ENCODE assay signal across 16 mouse cellular contexts in genomic region chr17:86039741-86040140, GRCm38 (mm10).
A peak's percentile ranks its signal among the peaks of the same experiment; 100 is the strongest.
DNase-seq lines count a peak whose midpoint lies in the region; ATAC-seq and TF ChIP-seq lines count a peak whose summit lies in the region.
"Had no signal": no experiment of that assay in that cellular context is flagged by ENCODE, and none has a peak within 500 bp of the region (broad histone marks: within the 10 kb centered on the region; RNA-seq: fewer than 3 reads in every experiment).

No protein-coding gene starts in this region.

- H3K4me3 ChIP-seq in limb, embryonic 12.5 days (replicated peaks), result no peak overlapping the region
- H3K4me3 ChIP-seq in limb, embryonic 10.5 days, result no peak overlapping the region
- no peak overlapping the region for H3K4me3 ChIP-seq in embryonic facial prominence, embryonic 10.5 days
- H3K4me3 ChIP-seq in embryonic facial prominence, embryonic 13.5 days, result no peak overlapping the region
- H3K4me3 ChIP-seq in limb, embryonic 14.5 days (replicated peaks; ENCODE audit: low read length), result no peak overlapping the region
- H3K4me3 ChIP-seq in intestine, embryonic 15.5 days (replicated peaks), result no peak overlapping the region
- H3K4me3 ChIP-seq: forebrain, embryonic 13.5 days had no signal

- no peak overlapping the region for H3K9ac ChIP-seq in limb, embryonic 12.5 days (replicated peaks)
- H3K9ac ChIP-seq in embryonic facial prominence, embryonic 13.5 days, result no peak overlapping the region
- H3K9ac ChIP-seq in limb, embryonic 14.5 days (ENCODE audit: low read depth, low read length, severe bottlenecking), result no peak overlapping the region
- no peak overlapping the region for H3K9ac ChIP-seq in intestine, embryonic 15.5 days
- H3K9ac ChIP-seq: forebrain, embryonic 13.5 days; forebrain, postnatal 0 days; hindbrain, embryonic 14.5 days had no signal

- 59% methylated on average over 3 of the region's 3 CpGs for WGBS in limb, embryonic 12.5 days
- 86% methylated on average over 3 of the region's 3 CpGs for WGBS in limb, embryonic 10.5 days
- 91% methylated on average over 3 of the region's 3 CpGs for WGBS in embryonic facial prominence, embryonic 10.5 days
- WGBS in embryonic facial prominence, embryonic 13.5 days, result 68% methylated on average over 3 of the region's 3 CpGs
- WGBS in limb, embryonic 14.5 days, result 36% methylated on average over 3 of the region's 3 CpGs
- 92% methylated on average over 3 of the region's 3 CpGs for WGBS in intestine, embryonic 15.5 days

- no peak for ATAC-seq in limb, embryonic 12.5 days (ENCODE audit: insufficient number of reproducible peaks, insufficient read depth, low FRiP score, low TSS enrichment, low read depth)
- ATAC-seq in embryonic facial prominence, embryonic 13.5 days (ENCODE audit: insufficient number of reproducible peaks, insufficient read depth, low FRiP score, low TSS enrichment, low read depth), result no peak
- no peak for ATAC-seq in limb, embryonic 14.5 days (ENCODE audit: low FRiP score, low read depth)
- no peak for ATAC-seq in intestine, embryonic 15.5 days
- ATAC-seq: forebrain, embryonic 13.5 days; forebrain, postnatal 0 days; intestine, embryonic 16.5 days had no signal

- no peak overlapping the region for H3K4me2 ChIP-seq in limb, embryonic 12.5 days
- no peak overlapping the region for H3K4me2 ChIP-seq in embryonic facial prominence, embryonic 13.5 days
- H3K4me2 ChIP-seq in limb, embryonic 14.5 days (replicated peaks; ENCODE audit: low read depth, low read length, severe bottlenecking), result no peak overlapping the region
- no peak overlapping the region for H3K4me2 ChIP-seq in intestine, embryonic 15.5 days (replicated peaks)
- H3K4me2 ChIP-seq: forebrain, embryonic 13.5 days; hindbrain, embryonic 14.5 days had no signal

- no peaks in the 10 kb centered on the region for H3K9me3 ChIP-seq in limb, embryonic 12.5 days
- no peaks in the 10 kb centered on the region for H3K9me3 ChIP-seq in limb, embryonic 10.5 days (replicated peaks)
- H3K9me3 ChIP-seq in embryonic facial prominence, embryonic 10.5 days, result no peaks in the 10 kb centered on the region
- no peaks in the 10 kb centered on the region for H3K9me3 ChIP-seq in embryonic facial prominence, embryonic 13.5 days
- H3K9me3 ChIP-seq in limb, embryonic 14.5 days (ENCODE audit: control insufficient read depth, low read length), result no peaks in the 10 kb centered on the region
- no peaks in the 10 kb centered on the region for H3K9me3 ChIP-seq in intestine, embryonic 15.5 days
- H3K9me3 ChIP-seq: forebrain, embryonic 13.5 days had no signal

- peaks cover 55% of the 10 kb centered on the region for H3K4me1 ChIP-seq in limb, embryonic 12.5 days (replicated peaks)
- H3K4me1 ChIP-seq in limb, embryonic 10.5 days, result peaks cover 49% of the 10 kb centered on the region
- H3K4me1 ChIP-seq in embryonic facial prominence, embryonic 10.5 days, result peaks cover 38% of the 10 kb centered on the region
- H3K4me1 ChIP-seq in embryonic facial prominence, embryonic 13.5 days, result peaks cover 48% of the 10 kb centered on the region
- peaks cover 32% of the 10 kb centered on the region for H3K4me1 ChIP-seq in limb, embryonic 14.5 days (ENCODE audit: control insufficient read depth, insufficient read depth, low read length)
- 0 out of 2 replicates have a peak, but pooled peaks cover 5% of the 10 kb centered on the region for H3K4me1 ChIP-seq in intestine, embryonic 15.5 days (replicated peaks)

- H3K27ac ChIP-seq in limb, embryonic 12.5 days, result peak overlapping the region; percentile 76; the same call in 1 of the 2 replicates
- H3K27ac ChIP-seq in limb, embryonic 10.5 days, result no peak overlapping the region
- 0 out of 2 replicates have a peak overlapping the region, but pooled peaks have one; percentile 35 for H3K27ac ChIP-seq in embryonic facial prominence, embryonic 10.5 days (replicated peaks)
- peak overlapping the region; percentile 71 for H3K27ac ChIP-seq in embryonic facial prominence, embryonic 13.5 days
- no peak overlapping the region for H3K27ac ChIP-seq in limb, embryonic 14.5 days (replicated peaks; ENCODE audit: low read depth, low read length)
- no peak overlapping the region for H3K27ac ChIP-seq in intestine, embryonic 15.5 days
- H3K27ac ChIP-seq: forebrain, embryonic 13.5 days; hindbrain, embryonic 14.5 days had no signal

- TF ChIP-seq POLR2A in limb, embryonic 14.5 days (IDR thresholded peaks at IDR 0.05; ENCODE audit: borderline replicate concordance, extremely low read depth, insufficient read depth, insufficient read length), result no peak

- DNase-seq in limb, embryonic 10.5 days (ENCODE audit: low spot score), result no peak
- no peak for DNase-seq in embryonic facial prominence, embryonic 10.5 days (ENCODE audit: low spot score)
- peak; percentile 38 for DNase-seq in limb, embryonic 14.5 days (ENCODE audit: low spot score)
- DNase-seq in neural tube, embryonic 10.5 days (ENCODE audit: extremely low spot score, low spot score), result no peak
- DNase-seq: adrenal gland, postnatal 10 days; cerebellum, postnatal 36 days; forebrain, postnatal 0 days; gastrocnemius, postnatal 14 days; heart, postnatal 10 days; heart, postnatal 4 days had no signal

- no peaks in the 10 kb centered on the region for H3K36me3 ChIP-seq in limb, embryonic 12.5 days
- no peaks in the 10 kb centered on the region for H3K36me3 ChIP-seq in limb, embryonic 10.5 days
- H3K36me3 ChIP-seq in embryonic facial prominence, embryonic 10.5 days (replicated peaks), result no peaks in the 10 kb centered on the region
- H3K36me3 ChIP-seq in embryonic facial prominence, embryonic 13.5 days, result no peaks in the 10 kb centered on the region
- H3K36me3 ChIP-seq in limb, embryonic 14.5 days (ENCODE audit: control insufficient read depth, insufficient read depth, low read length), result no peaks in the 10 kb centered on the region
- no peaks in the 10 kb centered on the region for H3K36me3 ChIP-seq in intestine, embryonic 15.5 days

- H3K27me3 ChIP-seq in limb, embryonic 12.5 days, result no peaks in the 10 kb centered on the region
- H3K27me3 ChIP-seq in limb, embryonic 10.5 days (ENCODE audit: low read depth, poor library complexity, severe bottlenecking), result 0 out of 2 replicates have a peak, but pooled peaks cover 3% of the 10 kb centered on the region
- no peaks in the 10 kb centered on the region for H3K27me3 ChIP-seq in embryonic facial prominence, embryonic 10.5 days (replicated peaks; ENCODE audit: low read depth, poor library complexity, severe bottlenecking)
- no peaks in the 10 kb centered on the region for H3K27me3 ChIP-seq in embryonic facial prominence, embryonic 13.5 days
- H3K27me3 ChIP-seq in limb, embryonic 14.5 days (ENCODE audit: control insufficient read depth, insufficient read depth, low read length), result no peaks in the 10 kb centered on the region
- no peaks in the 10 kb centered on the region for H3K27me3 ChIP-seq in intestine, embryonic 15.5 days (replicated peaks)
- H3K27me3 ChIP-seq: forebrain, embryonic 13.5 days had no signal

Comparison
In these comparisons a context has a peak if more than half of its experiments do, and no peak if none do; other contexts are left out.
1. H3K27ac ChIP-seq: peak in limb, embryonic 12.5 days (single experiment), embryonic facial prominence, embryonic 10.5 days (single experiment) and embryonic facial prominence, embryonic 13.5 days (single experiment); none in limb, embryonic 10.5 days (single experiment), limb, embryonic 14.5 days (single experiment) and intestine, embryonic 15.5 days (single experiment).